Mouse (Mus musculus) left cerebral cortex, postnatal 14 days (tissue): ENCODE measurements around the gene Kif14. TPM values are rescaled to one million over a fixed set of nuclear protein-coding genes. Genes with fewer than 3 reads are reported as not detected.
"Not testable (repeated sequence)": the region's sequence is repeated elsewhere in the genome, so short reads cannot be mapped to it uniquely, and the experiment has no call there.

Source experiments
- DNase-seq, 2 experiments: peaks; one replicate each; pipeline ENCODE4 v3.0.0; 2021 to 2022; ENCODE audit warnings: low spot score in 2 of 2, mixed read lengths in 1 of 2
- intact Hi-C: fragments of 180-260 bp; cut with DNase I; formaldehyde crosslinking; loops from one replicate; pipeline ENCODE4 v1.15.1; 2025
- total RNA-seq, 2 experiments: library from RNA; stranded (reverse); gene quantifications; 2 replicates each; pipeline ENCODE4 v1.2.3; 2021

Kif14 gene
- total RNA-seq, 2 experiments from 2014 or later: 0.46 to 0.59 TPM

DNA sequence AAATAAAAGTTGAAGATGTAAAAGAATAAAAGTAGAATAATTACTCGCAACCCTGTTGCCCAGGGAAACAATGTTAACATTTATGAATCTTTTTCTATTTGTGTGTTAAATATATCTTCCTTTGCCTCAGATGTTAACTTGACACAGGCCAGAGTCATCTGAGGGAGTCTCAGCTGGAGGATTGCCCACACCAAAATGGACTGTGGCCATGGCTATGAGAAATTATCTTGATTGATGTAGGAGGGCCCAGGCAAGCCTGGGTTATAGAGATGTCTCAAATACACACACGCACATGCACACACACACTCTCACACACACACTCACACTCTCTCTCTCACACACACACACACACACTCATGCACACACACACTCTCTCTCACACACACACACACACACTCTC lies 80.9 kb downstream of the Kif14 start:
- intact Hi-C loops: no loop called here
- no peak for DNase-seq

DNA sequence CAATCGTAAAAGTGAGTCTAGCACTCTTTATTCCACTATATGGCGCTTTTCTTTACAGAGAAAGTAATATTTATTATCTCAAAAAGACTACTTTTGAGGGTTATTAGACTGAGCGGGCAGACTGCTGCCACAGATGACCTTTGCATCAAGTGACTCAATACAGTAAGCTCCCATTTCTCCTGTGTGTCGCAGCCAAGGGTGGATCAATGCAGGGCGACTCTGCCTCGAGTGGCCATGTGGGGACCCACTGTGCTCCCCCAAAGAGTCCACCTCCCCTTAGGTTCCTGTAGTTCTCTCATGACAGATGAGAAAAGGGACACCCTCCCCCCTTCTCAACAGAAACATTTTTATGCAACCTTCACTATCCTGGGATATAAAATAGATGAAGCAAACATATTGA lies 84.1 kb downstream of the Kif14 start:
- intact Hi-C loops: loop anchor here (2.0 to 10.0 kb wide), 4 partner anchors 77 to 1495 kb away; no protein-coding TSS in a partner anchor

DNA sequence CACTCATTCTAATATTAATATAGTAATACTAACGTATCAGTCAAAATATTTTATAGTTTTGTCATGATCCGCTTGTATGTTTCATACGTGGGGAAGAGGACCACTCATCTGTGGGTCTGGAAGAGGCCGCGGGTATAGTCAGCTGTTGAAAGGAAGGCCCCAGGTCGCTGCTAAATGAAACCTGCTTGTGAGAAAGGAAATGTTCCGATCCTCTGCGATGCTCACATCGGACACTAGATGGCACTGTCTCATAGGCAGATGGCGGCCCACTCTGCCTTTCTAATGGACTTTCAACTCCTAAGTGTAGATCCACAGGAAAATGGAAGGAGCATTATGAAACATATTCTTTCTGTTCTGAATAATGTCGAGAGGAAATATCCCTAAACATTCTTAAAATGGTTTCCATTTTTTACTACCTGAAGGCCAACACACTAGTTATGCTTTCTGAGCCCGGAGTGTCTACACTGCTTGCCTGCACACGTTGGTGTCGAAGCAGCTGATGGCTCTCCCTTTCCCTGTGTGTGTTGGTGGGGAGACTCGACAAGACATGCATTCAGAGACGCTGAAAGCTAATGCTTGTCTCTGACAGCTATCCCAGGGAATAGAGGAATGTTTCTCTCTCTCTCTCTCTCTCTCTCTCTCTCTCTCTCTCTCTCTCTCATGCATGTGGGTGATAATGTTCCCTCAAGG lies 84.9 kb downstream of the Kif14 start:
- peak; percentile 92 for DNase-seq
- intact Hi-C loops: loop anchor here (2.0 to 10.0 kb wide), 4 partner anchors 76 to 1494 kb away; no protein-coding TSS in a partner anchor

More for the DNA sequence above, 84.1 kb downstream of the Kif14 start:
- DNase-seq: no peak

DNA sequence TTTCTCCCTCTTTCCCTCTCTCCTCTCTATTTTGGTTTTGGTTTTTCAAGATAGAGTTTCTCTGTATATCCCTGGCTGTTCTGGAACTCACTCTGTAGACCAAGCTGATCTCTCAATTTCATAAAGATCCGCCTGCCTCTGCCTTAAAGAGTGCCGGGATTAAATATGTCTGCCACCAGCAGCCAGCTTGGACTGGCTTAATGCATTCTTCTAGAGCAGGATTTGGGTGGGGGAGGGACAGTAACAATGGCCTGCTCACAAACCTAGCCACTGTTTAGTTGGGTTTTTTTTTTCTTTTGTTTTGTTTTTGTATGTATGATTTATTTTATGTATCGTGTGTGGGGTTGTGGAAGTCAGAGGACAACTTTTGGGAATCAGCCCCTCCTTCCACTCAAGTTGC lies 88.5 kb downstream of the Kif14 start:
- no peak for DNase-seq
- intact Hi-C loops: loop anchor here (5.0 to 10.0 kb wide), 3 partner anchors 73 to 1490 kb away; no protein-coding TSS in a partner anchor

DNA sequence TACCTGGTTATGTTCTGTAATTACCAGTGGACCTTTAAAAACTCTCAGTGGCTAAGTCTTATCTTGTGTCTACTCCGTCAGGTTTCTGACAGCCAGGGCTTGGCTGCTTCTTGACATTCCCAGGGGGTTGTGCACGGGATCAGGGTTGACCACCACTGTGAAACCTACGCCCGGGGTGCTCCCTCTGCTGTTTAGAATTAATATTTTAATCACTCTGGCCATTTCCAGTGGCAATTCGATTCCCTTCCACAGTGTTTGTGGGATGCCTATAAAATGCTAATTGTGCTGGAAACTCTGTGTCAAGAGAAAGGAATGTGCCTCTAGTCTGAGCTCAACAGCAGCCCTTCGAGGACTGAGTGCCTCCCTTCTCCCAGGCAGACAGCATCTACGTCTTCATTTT lies 89.7 kb downstream of the Kif14 start:
- intact Hi-C loops: loop anchor here (10.0 kb wide), 1 partner anchor 1489 kb away; no protein-coding TSS in a partner anchor
- DNase-seq: no peak

DNA sequence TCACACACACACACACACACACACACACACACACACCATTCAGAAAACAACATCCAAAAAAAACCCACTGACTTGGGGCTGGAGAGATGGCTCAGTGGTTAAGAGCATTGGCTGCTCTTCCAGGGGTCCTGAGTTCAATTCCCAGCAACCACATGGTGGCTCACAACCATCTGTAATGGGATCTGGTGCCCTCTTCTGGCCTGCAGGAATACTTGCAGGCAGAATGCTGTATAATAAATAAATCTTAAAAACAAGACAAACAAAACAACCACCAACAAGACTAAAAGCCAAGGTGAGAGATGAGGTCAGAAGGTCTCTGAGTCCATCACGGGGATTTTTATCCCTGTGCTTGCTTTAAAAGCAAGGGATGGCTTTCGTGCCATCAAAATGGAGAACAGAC lies 90.5 kb downstream of the Kif14 start:
- intact Hi-C loops: loop anchor here (10.0 kb wide), 1 partner anchor 1488 kb away; no protein-coding TSS in a partner anchor
- not testable (repeated sequence) for DNase-seq

DNA sequence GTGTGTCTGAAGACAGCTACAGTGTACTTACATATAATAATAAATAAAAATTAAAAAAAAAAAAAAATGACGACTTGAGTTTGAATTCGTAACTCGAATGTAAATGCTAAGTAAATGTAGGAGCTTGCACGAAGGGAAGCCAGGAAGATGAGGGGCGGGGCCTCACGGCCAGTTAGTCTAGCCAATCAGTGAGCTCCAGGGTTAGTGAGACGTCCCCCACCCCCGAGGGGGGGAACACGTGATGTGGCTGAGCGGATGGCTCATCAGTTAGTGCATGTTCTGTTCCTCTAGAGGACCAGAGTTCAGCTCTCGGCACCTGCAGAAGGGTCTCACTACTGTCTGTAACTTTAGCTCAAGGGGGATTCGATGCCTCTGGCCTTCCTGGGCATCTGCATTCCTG lies 91.3 kb downstream of the Kif14 start:
- DNase-seq: no peak
- intact Hi-C loops: loop anchor here (10.0 kb wide), 1 partner anchor 1487 kb away; no protein-coding TSS in a partner anchor

DNA sequence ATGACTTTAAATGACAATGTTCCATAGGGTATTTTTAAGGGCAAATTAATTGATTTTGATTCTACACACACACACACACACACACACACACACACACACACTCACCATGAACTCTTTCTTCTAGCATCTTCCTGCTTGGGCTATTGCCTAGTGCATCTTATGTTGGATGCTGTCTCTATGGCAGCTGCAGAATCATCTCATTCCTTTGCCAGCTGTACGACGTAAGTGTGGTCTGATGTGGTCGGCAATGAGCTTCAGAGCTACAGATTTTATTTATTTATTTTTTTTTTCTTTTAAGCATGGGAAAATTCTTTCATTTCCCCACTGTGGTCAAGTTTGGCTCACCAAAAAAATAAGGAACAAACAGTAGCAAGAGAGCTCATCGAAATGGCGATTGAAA lies 92.6 kb downstream of the Kif14 start:
- intact Hi-C loops: loop anchor here (10.0 kb wide), 1 partner anchor 1486 kb away; no protein-coding TSS in a partner anchor
- no peak for DNase-seq

DNA sequence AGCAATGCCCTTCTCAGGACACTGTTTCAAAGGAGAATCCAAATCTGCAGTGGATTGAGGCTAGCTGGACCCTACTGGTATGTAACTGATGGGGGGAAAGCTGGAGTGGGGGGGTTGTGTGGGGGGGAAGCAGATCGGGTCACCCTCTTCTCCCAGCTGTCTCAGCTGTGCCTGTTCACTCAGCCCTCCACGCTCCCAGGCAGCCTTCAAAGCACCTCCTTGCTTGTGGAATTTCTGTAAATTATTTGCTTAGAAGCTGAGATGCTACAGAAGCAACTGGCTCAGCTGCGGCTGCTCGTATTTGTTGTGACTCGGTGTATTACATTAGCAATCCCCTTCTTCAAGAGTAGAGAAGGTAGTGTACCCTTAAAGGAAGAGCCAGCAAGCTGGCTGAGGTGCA lies 93.1 kb downstream of the Kif14 start:
- no peak for DNase-seq
- intact Hi-C loops: loop anchor here (10.0 kb wide), 1 partner anchor 1486 kb away; no protein-coding TSS in a partner anchor

DNA sequence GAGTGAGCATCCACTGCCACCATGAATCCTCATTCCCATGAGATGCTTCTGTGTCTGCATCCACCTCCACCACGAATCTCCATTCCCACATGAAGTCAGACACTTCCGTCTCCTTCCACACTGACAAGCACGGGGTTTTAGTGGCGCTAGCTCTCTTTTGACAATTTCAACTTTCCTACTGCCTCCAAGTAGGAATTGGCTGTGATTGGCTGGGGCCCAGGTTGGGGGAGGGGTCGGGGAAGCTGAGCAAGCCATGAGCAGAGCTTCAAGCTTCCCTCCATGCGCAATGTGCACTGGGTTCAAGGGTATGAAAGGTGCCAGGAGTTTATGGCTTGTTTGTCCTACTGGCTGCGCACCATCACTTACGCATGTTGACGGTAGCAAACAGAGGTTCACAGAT lies 93.6 kb downstream of the Kif14 start:
- intact Hi-C loops: loop anchor here (10.0 kb wide), 1 partner anchor 1485 kb away; no protein-coding TSS in a partner anchor
- DNase-seq: no peak

DNA sequence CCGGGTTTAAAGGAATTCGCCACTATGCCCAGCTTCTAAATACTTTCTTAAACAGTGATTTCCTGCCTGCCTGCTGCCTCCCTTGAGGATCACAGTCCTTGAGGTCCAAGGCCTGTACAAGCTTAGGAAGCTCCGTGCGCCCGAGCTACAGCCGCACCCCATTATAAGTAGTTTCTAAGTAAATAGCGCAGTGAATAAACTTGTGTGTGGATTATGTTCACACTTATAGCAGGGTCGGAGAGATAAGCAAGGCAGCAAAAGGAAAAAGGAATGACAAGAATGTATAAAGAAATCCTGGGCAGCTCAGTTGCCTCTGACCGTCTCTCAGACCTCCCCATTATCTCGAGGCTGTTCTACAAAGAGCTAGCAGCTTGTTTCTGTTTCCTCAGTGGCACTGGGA lies 95.7 kb downstream of the Kif14 start:
- intact Hi-C loops: no loop called here
- DNase-seq: no peak

DNA sequence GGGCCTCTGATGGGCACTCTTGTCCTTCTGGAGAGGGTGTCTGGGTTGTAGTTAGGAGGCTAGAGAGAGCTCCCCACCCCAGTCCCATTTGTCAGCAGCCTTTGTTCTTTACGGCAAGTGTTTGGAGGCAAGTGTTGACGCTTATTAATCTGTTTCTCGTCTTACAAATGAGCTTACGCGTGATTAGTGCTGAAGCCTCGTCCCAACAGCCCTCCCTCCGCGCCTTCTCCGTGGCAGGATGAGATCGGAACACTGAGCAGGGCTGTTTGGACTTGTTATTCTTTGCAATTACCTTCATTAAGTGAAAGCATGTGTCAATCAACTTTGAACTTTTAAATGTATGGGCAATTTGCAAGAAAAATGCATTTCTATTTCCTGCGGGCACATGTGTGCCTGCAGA lies 97.0 kb downstream of the Kif14 start:
- no peak for DNase-seq
- intact Hi-C loops: no loop called here

DNA sequence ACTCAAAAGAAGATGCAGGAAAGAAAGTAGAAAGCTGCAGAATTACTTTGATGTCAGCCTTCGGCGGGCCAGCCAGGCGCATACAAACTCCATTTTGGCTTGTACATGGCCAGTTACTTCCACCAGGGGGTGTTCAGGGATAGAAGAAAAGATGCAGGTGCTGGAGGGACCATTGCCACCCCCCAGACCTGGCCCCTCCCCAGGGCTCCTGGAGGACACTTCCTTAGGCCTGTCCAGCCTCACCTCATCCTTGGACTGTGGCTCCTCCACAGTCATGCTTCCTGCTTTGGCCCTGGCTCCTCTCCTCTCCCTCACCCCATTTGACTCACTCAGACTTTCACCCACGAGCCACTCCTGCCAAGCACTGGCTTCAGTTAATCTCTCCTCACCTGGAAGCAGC lies 98.8 kb downstream of the Kif14 start:
- intact Hi-C loops: no loop called here

DNA sequence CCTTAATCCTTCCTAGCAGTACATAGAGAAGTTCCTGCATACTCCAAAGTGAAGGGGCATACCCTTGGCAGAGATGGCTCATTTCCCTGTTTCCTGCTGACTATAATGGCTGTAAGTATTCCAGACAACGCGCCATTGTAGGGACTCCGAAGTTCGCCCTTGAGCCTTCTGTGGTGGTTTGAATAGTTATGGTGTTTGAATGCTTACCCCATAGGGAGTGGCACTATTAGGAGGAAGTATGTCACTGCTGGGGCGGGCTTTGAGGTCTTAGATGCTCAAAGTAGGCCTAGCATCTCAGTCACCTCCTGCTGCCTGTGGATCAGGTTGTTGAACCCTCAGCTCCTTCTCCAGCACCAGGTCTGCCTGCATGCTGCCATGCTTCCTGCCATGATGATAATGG lies 100.2 kb downstream of the Kif14 start:
- intact Hi-C loops: no loop called here
- DNase-seq: no peak

More for the DNA sequence above, 98.8 kb downstream of the Kif14 start:
- DNase-seq: no peak

DNA sequence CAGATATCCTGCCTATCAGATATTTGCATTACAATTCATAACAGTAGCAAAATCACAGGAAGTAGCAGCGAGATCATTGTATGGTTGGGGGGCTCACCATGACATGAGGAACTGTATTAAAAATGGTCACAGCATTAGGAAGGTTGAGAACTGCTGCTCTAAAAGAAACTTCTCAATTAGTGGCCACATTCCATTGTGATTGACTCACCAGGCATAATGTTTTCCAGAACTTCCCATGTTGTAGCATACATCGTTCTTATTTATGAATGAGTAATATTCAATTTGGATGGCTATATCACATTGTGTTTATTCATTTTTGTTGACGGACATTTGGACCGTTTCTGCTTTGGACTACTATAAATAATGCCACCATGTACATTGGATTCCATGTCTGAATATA lies 101.5 kb downstream of the Kif14 start:
- intact Hi-C loops: no loop called here
- no peak for DNase-seq

DNA sequence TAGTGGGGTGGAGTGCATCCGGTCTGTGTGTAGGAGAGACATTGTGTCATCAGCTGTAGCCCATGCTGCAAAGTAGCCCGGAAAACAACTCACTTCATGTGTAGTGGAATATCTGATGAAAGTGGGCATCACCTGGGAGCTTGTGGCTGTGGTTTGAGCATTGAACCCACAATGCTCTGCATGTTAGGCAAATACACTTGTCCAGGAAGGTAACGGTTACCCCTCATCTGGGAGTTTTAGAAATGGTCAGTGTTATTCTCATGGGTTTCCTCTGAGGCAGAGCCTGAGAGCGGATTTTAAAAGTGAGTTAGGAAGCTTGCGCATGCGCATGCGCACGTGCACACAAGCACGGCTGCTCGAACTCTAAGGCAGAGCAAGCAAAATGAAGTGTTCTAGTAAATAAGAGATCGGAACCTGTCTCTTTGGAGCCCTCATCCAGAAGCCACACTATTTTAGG lies 102.6 kb downstream of the Kif14 start:
- intact Hi-C loops: no loop called here

DNA sequence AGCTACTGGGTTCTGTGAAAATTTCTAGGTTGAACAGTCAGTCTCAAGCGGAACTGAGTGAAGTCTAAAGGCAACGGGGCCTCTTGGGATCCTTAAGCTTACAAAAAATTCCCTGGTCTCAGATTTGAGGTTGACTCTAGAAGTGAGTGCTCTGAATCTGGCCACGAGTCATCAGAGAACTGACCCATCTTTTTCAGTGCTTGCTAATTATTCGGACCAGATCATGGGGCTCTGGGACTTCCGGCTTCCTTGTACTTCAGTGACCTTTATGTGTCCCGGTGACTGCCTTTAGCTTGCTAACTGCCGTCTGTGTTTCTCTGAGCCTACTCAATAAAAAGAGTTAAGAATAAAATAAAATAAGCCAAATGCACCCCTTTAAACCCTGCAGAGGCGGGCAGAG lies 103.1 kb downstream of the Kif14 start:
- no peak for DNase-seq
- intact Hi-C loops: no loop called here

More for the DNA sequence above, 102.6 kb downstream of the Kif14 start:
- no peak for DNase-seq

DNA sequence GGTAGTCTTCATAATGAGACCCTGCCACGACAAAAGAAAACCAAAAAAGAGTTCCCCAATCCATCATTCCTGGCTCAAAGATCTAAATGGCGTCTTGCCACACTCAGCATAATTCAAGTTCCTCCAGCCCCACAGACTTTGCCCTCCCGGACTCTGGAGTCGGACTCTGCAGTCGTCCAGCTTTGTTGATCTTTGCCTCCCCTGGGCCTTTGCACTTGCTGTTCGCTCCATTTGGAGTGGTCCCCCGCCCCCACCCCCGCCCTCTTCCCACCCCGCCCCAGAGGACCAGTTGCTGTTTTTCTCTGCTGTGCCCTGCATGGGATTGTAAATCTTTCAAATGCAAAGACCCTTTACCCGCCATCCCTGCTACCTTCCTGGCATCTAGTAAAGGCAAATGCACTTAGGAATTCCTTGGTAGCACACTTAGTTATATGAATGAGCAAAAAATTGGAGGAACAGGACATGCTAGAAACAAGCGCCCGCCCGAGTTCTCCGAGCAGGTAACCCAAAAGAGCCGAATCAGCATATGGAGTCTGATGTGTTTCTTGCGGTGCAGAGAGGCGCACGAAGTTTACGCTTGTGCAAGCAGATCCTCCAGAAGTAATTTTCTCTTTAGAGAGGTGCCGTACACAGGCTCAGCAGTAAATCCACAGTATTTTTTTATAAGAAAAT lies 103.6 kb downstream of the Kif14 start:
- no peak for DNase-seq
- intact Hi-C loops: no loop called here

DNA sequence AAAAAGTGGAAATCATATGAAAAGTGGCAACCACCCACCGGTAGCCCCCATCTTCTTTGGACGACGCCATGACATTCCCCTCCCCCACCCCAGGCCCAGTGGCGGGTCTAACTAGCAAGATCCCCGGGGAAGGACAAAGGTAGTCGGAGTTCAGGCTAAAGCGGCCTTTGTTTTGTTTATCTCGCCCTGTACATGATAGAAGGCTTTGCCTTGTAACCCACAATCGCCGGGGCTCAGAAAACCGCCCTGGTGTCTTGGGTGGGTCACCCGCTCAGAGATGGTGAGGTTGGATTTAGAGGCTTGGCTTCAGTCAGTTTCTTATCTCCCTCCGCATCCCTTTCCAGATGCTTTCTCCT lies 104.1 kb downstream of the Kif14 start:
- intact Hi-C loops: no loop called here
- DNase-seq: no peak

DNA sequence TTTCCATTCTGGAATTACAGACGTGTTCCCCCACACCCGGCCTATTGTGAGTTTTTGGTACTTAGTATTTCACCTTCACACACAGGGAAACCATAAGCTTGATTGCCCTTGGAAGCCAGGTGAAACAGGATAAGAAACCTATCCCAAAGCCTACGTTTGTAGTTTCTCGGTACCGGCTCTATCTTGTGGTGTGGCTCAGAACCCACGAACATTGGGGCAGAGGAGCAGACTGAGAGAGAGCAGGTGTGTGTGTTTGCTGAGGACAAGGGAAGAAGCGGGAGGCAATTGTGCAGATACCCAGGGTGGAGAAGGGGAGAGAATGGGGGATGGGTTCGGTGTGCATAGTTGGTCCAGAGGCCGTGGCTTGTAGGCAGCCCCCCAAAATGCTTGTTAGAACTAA lies 104.8 kb downstream of the Kif14 start:
- DNase-seq: no peak
- intact Hi-C loops: no loop called here

DNA sequence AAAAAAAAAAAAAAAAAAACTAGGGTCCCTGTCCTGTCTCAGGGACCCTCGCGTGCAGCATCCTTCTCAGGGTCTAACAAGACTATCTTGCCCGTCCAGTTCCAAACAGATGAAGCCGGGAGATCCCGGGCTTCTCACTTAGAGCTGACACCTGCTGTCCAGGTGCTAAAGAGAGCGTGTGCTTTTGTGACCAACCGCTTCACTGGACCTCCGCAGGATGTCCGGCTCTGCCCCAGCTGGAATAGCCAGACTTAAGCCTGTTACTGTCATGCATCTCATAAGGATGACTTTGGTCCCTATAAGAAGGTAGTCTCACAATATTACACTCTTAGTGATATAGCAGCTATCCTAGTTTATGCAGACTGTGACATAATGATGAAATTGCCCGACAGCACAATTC lies 105.4 kb downstream of the Kif14 start:
- intact Hi-C loops: no loop called here
- no peak for DNase-seq
